Mouse (Mus musculus) heart, postnatal 0 days (tissue): ENCODE results near the gene Hunk. TPM values are rescaled to one million over a fixed set of nuclear protein-coding genes. Genes with fewer than 3 reads are reported as not detected.

Source experiments
- ATAC-seq: fragments of 200-750 bp; cut with Nextera tagmentation; 2 replicates; pipeline ENCODE4 v1.8.0; 2017; ENCODE audit warnings: low read depth, moderate number of reproducible peaks, moderate library complexity; ENCODE audit not compliant: insufficient read depth
- DNase-seq: peaks from one replicate; pipeline ENCODE4 v3.0.0-alpha.2; 2016; ENCODE audit warnings: low spot score
- H3K27ac ChIP-seq: fragments of 300-500 bp; sonication (generic); 2 replicates; pipeline ENCODE4 v1.5.1; 2014; ENCODE audit warnings: low read depth, mild to moderate bottlenecking
- H3K27me3 ChIP-seq: fragments of 300-500 bp; sonication (generic); 2 replicates; pipeline ENCODE4 v1.6.1; 2014; ENCODE audit warnings: low read length, mixed read lengths; ENCODE audit not compliant: control insufficient read depth, insufficient read depth
- H3K36me3 ChIP-seq: fragments of 300-500 bp; sonication (generic); replicated peaks from 2 replicates; pipeline ENCODE4 v1.6.1; 2014; ENCODE audit warnings: low read length, mixed read lengths; ENCODE audit not compliant: control insufficient read depth, insufficient read depth
- H3K4me1 ChIP-seq: fragments of 300-500 bp; sonication (generic); 2 replicates; pipeline ENCODE4 v1.6.1; 2014; ENCODE audit warnings: antibody characterized with exemption; ENCODE audit not compliant: control insufficient read depth, insufficient read depth
- H3K4me2 ChIP-seq: fragments of 300-500 bp; sonication (generic); 2 replicates; pipeline ENCODE4 v1.6.1; 2014; ENCODE audit warnings: low read depth, mild to moderate bottlenecking, low read length, moderate library complexity
- H3K4me3 ChIP-seq: fragments of 300-500 bp; sonication (generic); 2 replicates; pipeline ENCODE4 v1.5.1; 2014; ENCODE audit warnings: low read depth, low read length
- H3K9ac ChIP-seq: fragments of 300-500 bp; sonication (generic); replicated peaks from 2 replicates; pipeline ENCODE4 v1.6.1; 2014; ENCODE audit warnings: low read depth, low read length, mixed read lengths
- H3K9me3 ChIP-seq: fragments of 300-500 bp; sonication (generic); replicated peaks from 2 replicates; pipeline ENCODE4 v1.6.1; 2016; ENCODE audit warnings: low read length; ENCODE audit not compliant: control insufficient read depth
- CTCF ChIP-seq: IDR thresholded peaks from 2 replicates; pipeline ENCODE4 v1.5.1; 2016; ENCODE audit warnings: antibody characterized with exemption, control low read depth, low read depth
- EP300 ChIP-seq: IDR thresholded peaks from 2 replicates; pipeline ENCODE4 v1.6.1; 2016; ENCODE audit warnings: antibody characterized with exemption, low read depth
- WGBS: fragments of 180-500 bp; shearing (Covaris S2); extraction: QIAGEN DNeasy Blood & Tissue Kit; methylation state at CpG from one replicate; pipeline ENCODE4 v1.1.7; 2014; 5-methylcytosine and 5-hydroxymethylcytosine counted together
- polyA plus RNA-seq: library from polyadenylated mRNA; unstranded; fragments of >200 nt; fragmentation: Nextera tagmentation; extraction: Ambion mirVana; gene quantifications from 2 replicates; pipeline ENCODE4 v1.2.1, GENCODE M21; 2015
- total RNA-seq: library from RNA; depleted of rRNA; stranded (reverse); fragments of >200 nt; gene quantifications from 2 replicates; pipeline ENCODE4 v1.2.3, GENCODE M21; 2014; ENCODE audit warnings: low replicate concordance

Hunk gene
- total and polyA plus RNA-seq, 2 experiments from 2014 or later, result 1.6 to 3.3 TPM

DNA sequence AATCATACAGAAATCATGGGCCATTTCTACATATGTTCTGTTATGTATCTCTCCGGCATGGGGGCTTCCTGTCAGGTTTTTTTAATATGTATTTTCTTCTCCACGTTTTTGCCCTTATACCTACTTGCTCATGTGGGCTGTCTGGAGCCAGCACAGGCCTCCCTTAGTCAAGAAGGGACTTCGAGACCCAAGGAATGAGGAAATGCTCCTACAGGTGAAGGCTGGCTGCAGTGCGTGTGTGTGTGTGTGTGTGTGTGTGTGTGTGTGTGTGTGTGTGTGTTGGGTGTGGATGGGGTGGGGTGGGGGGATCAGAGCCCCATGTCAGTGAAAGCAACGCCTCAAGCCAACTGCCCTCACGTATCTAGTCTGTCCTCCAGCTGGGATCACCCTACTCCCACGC, 16.5 kb downstream of the Hunk start:
- WGBS, result 76% methylated on average over 7 of the region's 7 CpGs
- TF ChIP-seq CTCF (no peak), EP300 (no peak)
- peaks cover 18% of the 10 kb centered on the region for H3K4me1 ChIP-seq
- H3K9ac ChIP-seq, result no peak overlapping the region
- no peaks in the 10 kb centered on the region for H3K27me3 ChIP-seq
- no peak overlapping the region for H3K4me2 ChIP-seq
- H3K9me3 ChIP-seq, result no peaks in the 10 kb centered on the region
- H3K4me3 ChIP-seq, result no peak overlapping the region
- no peak for ATAC-seq
- H3K27ac ChIP-seq, result no peak overlapping the region
- DNase-seq, result no peak
- H3K36me3 ChIP-seq, result no peaks in the 10 kb centered on the region

DNA sequence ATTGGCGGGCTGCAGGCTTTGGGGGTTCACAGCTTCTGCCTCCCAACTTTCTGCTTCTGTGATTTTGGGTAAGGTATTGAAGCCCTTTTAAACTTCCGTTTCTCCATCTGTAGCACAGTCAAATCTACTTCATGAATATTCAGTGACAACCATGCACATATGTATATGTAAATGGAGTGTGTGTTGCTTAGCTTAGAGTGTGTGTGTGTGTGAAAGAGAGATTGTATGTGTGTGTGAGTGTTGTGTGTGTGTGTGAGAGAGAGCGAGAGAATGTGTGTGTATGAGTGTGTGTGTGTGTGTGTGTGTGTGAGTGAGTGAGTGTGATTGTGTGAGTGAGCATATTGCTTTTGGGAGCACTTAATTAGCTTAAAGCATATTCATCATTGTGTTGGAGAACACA, 19.4 kb downstream of the Hunk start:
- WGBS, result 71% methylated on average over 3 of the region's 3 CpGs
- no peak for DNase-seq
- H3K9ac ChIP-seq, result no peak overlapping the region
- H3K27ac ChIP-seq, result peak overlapping the region; percentile 77
- no peaks in the 10 kb centered on the region for H3K36me3 ChIP-seq
- H3K9me3 ChIP-seq, result no peaks in the 10 kb centered on the region
- no peaks in the 10 kb centered on the region for H3K27me3 ChIP-seq
- peaks cover 31% of the 10 kb centered on the region for H3K4me1 ChIP-seq
- ATAC-seq, result no peak
- H3K4me3 ChIP-seq, result no peak overlapping the region
- no peak overlapping the region for H3K4me2 ChIP-seq
- no peak for TF ChIP-seq EP300
- no peak for TF ChIP-seq CTCF

DNA sequence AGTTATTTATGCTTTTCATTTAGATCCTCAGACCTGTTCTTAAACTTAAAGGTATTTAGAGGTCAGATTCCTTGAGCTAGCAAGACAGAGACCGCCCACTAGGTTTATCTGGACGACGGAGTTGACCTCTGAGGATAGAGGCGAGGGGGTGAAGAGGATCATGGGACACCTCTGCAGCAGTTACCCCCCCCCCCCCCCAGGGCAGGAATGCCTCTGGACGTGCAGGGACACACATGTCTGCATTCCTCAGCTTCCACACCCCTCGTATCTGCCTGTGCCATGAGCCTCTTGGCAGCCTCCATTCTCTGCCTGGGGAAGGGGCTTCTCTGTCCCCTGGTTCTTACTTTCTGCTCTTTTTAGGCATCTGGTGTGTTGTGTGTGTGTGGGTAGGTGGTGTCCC, 19.8 kb downstream of the Hunk start:
- no peaks in the 10 kb centered on the region for H3K36me3 ChIP-seq
- peaks cover 27% of the 10 kb centered on the region for H3K4me1 ChIP-seq
- H3K27me3 ChIP-seq, result no peaks in the 10 kb centered on the region
- DNase-seq (peak; percentile 65), ATAC-seq (peak; percentile 89)
- peak overlapping the region; percentile 77 for H3K27ac ChIP-seq
- H3K9ac ChIP-seq, result no peak overlapping the region
- H3K4me2 ChIP-seq, result no peak overlapping the region
- 31% methylated on average over 5 of the region's 6 CpGs for WGBS
- no peak overlapping the region for H3K4me3 ChIP-seq
- H3K9me3 ChIP-seq, result no peaks in the 10 kb centered on the region
- TF ChIP-seq CTCF (no peak), EP300 (peak; percentile 87)

DNA sequence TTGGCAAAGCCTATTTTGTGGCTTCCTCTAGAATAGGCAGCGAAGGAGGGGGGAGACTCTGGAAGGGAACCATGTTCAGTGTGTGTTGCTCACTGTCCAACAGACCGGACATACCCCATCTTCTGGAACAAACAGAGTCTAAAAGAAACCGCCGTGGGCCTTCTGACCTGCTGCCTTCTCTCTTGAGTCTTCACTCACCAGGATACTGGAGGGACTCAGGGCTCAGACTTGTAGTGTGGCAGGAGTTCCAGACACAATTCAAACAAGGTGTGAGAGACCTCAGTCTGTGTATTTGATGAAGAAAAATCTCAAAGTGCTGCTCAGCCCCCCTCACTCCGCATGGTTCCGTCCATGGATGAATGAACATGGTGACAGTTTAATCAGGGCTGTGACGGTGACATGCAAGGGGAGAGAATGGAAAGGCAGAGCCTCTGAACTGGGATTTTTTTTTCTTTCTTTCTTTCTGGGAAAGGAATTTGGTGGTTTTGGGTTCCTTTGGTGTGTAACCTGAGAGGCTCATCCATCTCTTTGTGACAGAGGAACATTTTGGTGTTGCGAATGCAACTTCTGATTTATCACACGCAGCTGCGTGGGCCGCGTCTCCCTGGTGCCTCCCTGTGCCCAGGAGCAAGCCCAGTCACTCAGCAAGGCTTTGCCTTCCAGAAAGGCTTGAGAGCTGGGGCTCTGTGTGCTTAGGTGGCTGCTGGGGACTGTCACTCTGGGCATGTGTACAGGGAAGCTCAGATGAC, 21.9 kb downstream of the Hunk start:
- Histone ChIP-seq H3K36me3 (no peaks in the 10 kb centered on the region), H3K27me3 (no peaks in the 10 kb centered on the region), H3K4me2 (peak overlapping the region; percentile 21; the same call in 1 of the 2 replicates), H3K4me3 (no peak overlapping the region), H3K27ac (peak overlapping the region; percentile 81), H3K9me3 (no peaks in the 10 kb centered on the region), H3K9ac (peak overlapping the region; percentile 37; the same call in 1 of the 2 replicates), H3K4me1 (peaks cover 21% of the 10 kb centered on the region)
- TF ChIP-seq CTCF, result no peak
- no peak for TF ChIP-seq EP300
- DNase-seq (peak; percentile 37), ATAC-seq (peak; percentile 47; the same call in 1 of the 2 replicates)
- 29% methylated on average over 12 of the region's 12 CpGs for WGBS

DNA sequence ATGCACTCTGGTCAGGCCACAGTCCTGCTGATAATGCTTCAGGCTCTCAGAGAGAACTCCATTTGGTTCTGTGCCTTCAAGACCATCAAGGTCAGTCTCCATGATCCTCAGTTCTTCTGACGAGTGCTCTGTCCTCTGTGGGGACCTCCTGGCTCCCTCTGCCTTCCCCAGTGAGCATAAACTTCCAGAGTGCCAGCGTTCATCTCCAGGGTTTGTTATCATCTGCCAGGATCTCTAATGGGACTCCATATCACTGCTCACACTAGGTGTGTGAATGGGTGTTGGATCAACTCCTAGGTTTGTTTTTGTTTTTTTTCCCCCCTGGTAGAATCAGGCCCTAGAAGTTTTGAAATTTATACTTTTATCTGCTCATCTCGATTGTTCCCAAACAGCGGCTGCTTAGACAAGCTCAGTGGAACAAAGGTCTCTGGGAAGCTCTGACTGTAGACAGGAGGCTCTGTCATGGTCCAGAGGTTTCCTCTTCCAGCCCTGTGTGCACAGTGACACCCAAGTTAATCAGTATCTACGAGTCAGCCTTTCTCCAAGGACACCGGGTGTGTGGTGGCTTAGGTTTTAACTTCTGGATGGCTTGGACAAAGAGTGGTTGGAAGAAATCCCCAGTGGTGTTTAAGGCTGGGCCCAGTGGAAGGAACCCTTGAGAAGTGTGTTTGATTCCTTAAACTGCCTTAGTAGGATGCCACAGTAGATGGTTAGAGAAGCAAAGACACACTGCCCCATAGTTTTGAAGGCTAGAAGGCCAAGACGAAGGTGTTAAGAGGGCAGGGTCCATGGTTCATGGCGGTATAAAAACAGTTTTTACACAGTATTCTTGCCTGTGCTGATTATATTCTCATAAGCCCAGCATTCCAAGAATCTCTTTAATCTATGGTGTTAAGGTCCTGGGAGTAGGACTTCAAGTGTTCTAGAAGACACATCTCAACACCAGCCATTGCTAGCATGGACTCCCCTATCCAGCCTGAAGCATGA, 26.6 kb downstream of the Hunk start:
- peaks cover 13% of the 10 kb centered on the region for H3K4me1 ChIP-seq

More for the DNA sequence above, 26.6 kb downstream of the Hunk start:
- TF ChIP-seq EP300 (no peak), CTCF (no peak)
- DNase-seq, result no peak
- no peaks in the 10 kb centered on the region; the same call in 1 of the 2 replicates for H3K36me3 ChIP-seq
- H3K9me3 ChIP-seq, result no peaks in the 10 kb centered on the region
- WGBS, result 77% methylated on average over 8 of the region's 8 CpGs
- no peak overlapping the region for H3K27ac ChIP-seq
- H3K4me2 ChIP-seq, result no peak overlapping the region
- no peak overlapping the region for H3K4me3 ChIP-seq
- ATAC-seq, result no peak
- no peaks in the 10 kb centered on the region for H3K27me3 ChIP-seq
- H3K9ac ChIP-seq, result no peak overlapping the region
